Mouse (Mus musculus) ES-CJ7 (cell line): ENCODE data around the gene Fyb.
A peak's percentile ranks its signal among the peaks of the same experiment; 100 is the strongest.

Source experiments
- DNase-seq: peaks from one replicate; pipeline ENCODE4 v3.0.0; 2011; ENCODE audit warnings: low read depth, low spot score

Gene Fyb

GRCm38 (mm10) chr15:6598626-6599025, 76.0 kb downstream of the Fyb start:
- DNase-seq = no peak

DNA sequence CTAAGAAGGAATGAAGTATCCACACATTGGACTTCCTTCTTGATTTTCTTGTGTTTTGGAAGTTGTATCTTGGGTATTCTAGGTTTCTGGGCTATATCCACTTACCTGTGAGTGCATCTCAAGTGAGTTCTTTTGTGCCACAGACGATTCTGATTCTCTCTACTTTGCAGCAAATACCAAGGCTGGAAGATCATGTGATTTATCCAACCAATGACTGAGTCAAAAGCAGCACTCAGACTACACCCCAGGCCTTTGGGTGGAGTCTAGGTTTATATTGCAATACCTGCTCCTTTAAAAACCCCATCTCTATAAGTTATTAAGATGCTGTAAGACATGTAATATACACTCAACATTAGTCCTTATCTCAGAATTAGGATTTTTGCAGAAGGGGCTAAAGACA, 77.7 kb downstream of the Fyb start:
- DNase-seq = no peak

DNA sequence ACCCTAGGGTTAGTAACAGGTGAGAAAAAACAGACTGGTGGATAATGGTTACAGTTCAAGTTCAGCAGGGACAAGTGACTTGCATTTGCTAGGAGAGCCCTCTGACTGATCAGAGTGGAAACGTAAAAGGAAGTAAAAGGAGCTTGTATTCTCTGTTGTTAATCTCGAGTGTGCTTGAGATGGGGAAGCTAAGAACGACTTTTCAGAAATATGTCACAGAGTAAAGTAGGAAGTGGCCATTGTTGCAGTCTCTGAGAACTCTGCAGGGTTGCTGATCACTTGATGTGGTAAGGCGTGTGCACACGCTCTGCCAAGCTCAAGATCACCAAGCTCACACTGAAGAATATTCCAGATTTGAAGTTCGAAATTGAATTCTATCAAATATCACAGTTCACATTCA, 78.7 kb downstream of the Fyb start:
- DNase-seq = no peak

GRCm38 (mm10) chr15:6602003-6602402, 79.3 kb downstream of the Fyb start:
- DNase-seq = no peak

DNA sequence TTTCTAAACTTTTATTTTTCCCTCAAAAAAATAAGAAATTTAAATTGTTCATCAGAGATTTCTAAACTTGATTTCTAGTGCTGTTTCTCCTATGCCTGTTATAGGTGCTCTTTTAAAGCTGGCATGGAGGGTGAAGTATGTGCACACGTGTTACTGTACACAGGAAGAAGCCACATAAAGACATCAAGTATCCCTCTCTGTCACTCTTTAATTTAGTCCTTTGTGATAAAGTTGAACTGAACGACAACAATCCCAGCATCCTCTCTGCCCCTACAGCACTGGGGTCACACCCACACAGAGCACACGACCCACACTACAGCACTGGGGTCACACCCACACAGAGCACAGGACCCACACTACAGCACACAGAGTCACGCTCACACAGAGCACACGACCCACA, 88.0 kb downstream of the Fyb start:
- no peak for DNase-seq

GRCm38 (mm10) chr15:6612835-6613234, 90.2 kb downstream of the Fyb start:
- no peak for DNase-seq

- DNase-seq = no peak
These were observed 93.9 kb downstream of the Fyb start for GRCm38 (mm10) chr15:6616382-6617149.

GRCm38 (mm10) chr15:6619558-6620316, 97.1 kb downstream of the Fyb start:
- DNase-seq = no peak

GRCm38 (mm10) chr15:6622512-6622911, 99.9 kb downstream of the Fyb start:
- DNase-seq = peak; percentile 93

DNA sequence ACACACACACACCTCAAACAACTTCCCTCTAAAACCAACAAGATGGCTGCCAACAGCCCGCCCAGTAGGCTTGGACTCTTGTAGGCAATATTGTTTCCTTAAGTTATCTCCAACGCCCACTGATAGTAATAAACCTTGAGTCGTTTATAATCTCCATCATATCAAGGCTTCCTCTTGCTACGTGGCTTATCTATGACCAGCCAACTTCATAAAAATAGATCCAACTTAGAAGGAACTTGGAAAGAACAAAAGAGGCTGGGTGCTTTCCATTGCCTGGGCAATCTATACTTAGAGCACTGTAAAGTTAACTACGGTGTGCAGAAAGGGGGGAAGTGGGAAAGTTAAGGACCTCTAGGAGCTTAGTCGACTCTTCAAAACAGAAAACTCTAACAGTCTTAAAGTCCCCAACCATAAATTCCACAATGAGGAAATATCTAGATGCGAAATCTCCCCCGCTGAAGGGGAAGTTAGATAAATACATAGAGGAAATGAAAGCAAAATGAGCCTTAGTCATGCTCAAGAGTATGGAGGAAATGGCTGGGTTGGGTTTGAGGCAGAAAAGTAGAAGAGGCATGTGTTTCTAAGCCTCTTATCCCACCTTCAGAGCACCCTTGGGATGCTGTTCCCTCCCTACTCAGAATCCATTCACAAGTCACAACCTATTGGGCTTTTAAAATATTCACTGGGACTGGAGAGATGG, 101.0 kb downstream of the Fyb start:
- no peak for DNase-seq

- DNase-seq = peak; percentile 82
These were observed 101.9 kb downstream of the Fyb start for GRCm38 (mm10) chr15:6624365-6625182.

DNA sequence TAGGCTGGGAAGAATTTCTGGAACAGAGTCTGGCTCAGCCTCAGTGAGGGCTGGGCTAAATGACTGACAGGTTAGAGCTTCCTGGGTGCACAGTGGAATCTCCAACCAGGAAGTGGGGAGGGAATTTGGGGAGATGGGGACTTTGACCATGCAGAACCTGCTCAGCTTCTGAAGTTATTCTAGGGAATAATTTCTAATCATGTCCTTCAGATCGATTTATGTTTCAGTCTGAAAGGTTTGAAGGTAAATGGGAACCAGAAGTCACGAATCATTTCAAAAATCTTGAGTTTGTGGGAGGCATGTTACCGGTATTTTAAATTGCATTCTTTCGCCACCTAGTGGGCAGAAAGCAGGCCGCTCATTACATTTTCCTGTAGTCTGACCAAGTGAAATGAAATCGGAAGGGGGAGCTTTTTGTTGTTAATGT, 103.0 kb downstream of the Fyb start:
- DNase-seq = peak; percentile 62

DNA sequence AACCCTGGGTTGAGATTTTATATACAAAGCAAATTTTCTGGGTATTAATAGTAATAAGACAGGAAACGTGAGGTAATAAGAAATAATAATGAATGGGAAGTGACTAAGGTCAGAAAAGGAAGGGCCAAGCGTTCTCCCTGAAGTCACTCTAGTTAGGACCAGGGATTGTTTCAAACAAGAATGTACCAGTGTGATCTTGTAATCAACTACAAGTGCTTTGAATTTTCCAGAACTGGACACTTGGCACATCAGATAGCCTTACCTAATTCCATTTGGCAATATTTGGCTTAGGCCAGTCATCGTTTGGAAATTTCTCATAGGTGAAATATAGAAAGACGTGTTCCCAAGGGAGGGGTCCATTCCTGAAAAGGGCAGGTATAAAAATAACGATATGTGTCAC, 103.5 kb downstream of the Fyb start:
- no peak for DNase-seq

- DNase-seq = peak; percentile 94
These were observed 105.9 kb downstream of the Fyb start for GRCm38 (mm10) chr15:6628431-6629077.

DNA sequence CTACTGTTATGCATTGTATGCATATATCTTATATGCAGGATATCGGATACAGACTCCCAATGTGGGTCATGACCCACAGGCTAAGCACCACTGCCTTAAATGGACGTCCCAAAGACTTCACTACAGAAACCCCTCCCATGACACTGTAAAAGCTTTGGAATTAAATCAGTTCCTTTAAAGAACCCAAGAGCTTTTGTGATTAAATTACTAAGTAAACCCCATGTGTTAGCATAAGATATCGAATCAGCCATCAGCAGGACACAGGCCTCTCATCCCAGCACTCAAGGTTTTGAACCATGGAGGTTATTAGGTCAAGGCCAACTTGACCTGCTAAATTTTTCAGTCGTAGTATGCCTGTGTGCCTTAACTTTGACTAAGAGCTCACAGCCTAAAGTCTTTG, 106.5 kb downstream of the Fyb start:
- peak; percentile 62 for DNase-seq

DNA sequence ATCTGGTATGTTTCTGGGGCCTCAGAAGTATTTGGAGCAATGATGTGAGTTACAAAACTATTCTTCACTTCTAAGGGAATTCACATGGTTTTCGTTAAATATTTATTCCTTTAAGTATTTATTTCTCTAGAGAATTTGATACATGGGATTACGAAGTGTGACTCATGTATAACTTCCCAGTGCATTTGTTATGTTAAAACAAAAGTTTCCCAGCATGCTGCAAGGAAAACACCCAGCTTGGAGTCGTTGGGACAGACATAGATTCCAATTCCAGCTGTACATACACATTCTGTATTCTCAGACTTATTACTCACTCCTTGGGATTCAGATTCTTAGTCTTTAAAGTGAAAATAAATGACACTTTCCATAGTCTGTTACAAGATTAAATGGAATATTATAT, 112.8 kb downstream of the Fyb start:
- DNase-seq = no peak

GRCm38 (mm10) chr15:6642223-6642622, 119.6 kb downstream of the Fyb start:
- no peak for DNase-seq

- no peak for DNase-seq
These were observed 122.8 kb downstream of the Fyb start for GRCm38 (mm10) chr15:6645498-6645897.

GRCm38 (mm10) chr15:6647066-6647465, 124.4 kb downstream of the Fyb start:
- DNase-seq = no peak

GRCm38 (mm10) chr15:6648757-6649403, 126.2 kb downstream of the Fyb start:
- no peak for DNase-seq

DNA sequence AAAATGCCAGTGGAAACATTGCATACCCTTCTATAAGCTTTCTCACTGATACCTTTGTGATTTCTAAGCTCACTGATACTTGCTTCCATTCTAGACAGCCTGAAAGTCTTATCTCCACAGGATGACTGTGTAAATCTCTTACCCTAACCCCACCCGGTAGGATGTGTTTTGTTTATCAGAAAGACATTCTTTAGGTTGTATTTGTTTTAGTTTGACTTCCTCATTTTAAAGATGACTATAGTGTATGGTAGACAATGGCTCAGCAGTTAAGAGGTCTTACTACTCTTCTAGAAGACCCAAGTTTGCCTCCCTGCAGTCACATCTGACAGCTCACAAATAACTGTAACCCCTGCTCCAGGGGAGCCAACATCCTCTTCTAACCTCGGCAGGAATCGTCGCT, 130.4 kb downstream of the Fyb start:
- DNase-seq = no peak
